Mouse (Mus musculus) left cerebral cortex, postnatal 25 days (tissue): ENCODE results near the gene Gm14406. TPM values are rescaled to one million over a fixed set of nuclear protein-coding genes. Genes with fewer than 3 reads are reported as not detected.
"Not testable (repeated sequence)": the region's sequence is repeated elsewhere in the genome, so short reads cannot be mapped to it uniquely, and the experiment has no call there.

ENCODE experiments used
- DNase-seq, 2 experiments: peaks; one replicate each; pipeline ENCODE4 v3.0.0; 2022; ENCODE audit warnings: low spot score in 2 of 2, mixed read lengths in 1 of 2
- intact Hi-C: fragments of 180-260 bp; cut with DNase I; formaldehyde crosslinking; loops from one replicate; pipeline ENCODE4 v1.15.1; 2025
- total RNA-seq, 2 experiments: library from RNA; stranded (reverse); gene quantifications; 2 replicates each; pipeline ENCODE4 v1.2.3; 2021

Gm14406 gene
- under 1 TPM in 1 of 2 experiments, not detected in 1; 0.34 TPM for total RNA-seq

- DNase-seq, intact Hi-C loops: not testable (repeated sequence)
Measured at GRCm38 (mm10) chr2:177577998-177578397, at the start of gene Gm14406. Gm14406 (minus strand) TSS chr2:177578210.

- intact Hi-C loops = not testable (repeated sequence)
Measured at GRCm38 (mm10) chr2:177575141-177575540, 2.9 kb downstream of the Gm14406 start.

GRCm38 (mm10) chr2:177559365-177559764 is 18.6 kb downstream of the Gm14406 start:
- DNase-seq, intact Hi-C loops: not testable (repeated sequence)

More at GRCm38 (mm10) chr2:177575141-177575540, 2.9 kb downstream of the Gm14406 start:
- not testable (repeated sequence) for DNase-seq

GRCm38 (mm10) chr2:177555261-177555660 is 22.7 kb downstream of the Gm14406 start:
- intact Hi-C loops, DNase-seq: not testable (repeated sequence)

- DNase-seq = not testable (repeated sequence)
- intact Hi-C loops = loop anchor here (5.0 kb wide), 1 partner anchor 310 kb away; no protein-coding TSS in a partner anchor
Measured at GRCm38 (mm10) chr2:177537717-177538116, 40.3 kb downstream of the Gm14406 start.

- not testable (repeated sequence) for DNase-seq
- intact Hi-C loops = loop anchor here (5.0 kb wide), 1 partner anchor 310 kb away; no protein-coding TSS in a partner anchor
Measured at GRCm38 (mm10) chr2:177537141-177537540, 40.9 kb downstream of the Gm14406 start.

- DNase-seq = no peak
- intact Hi-C loops = loop anchor here (5.0 kb wide), 1 partner anchor 309 kb away; no protein-coding TSS in a partner anchor
Measured at GRCm38 (mm10) chr2:177535876-177536275, 42.1 kb downstream of the Gm14406 start.

- DNase-seq, intact Hi-C loops: not testable (repeated sequence)
Measured at GRCm38 (mm10) chr2:177524171-177524570, 53.8 kb downstream of the Gm14406 start.

GRCm38 (mm10) chr2:177523674-177524073 is 54.3 kb downstream of the Gm14406 start:
- not testable (repeated sequence) for DNase-seq

GRCm38 (mm10) chr2:177523061-177523460 is 54.9 kb downstream of the Gm14406 start:
- no peak for DNase-seq
- intact Hi-C loops = no loop called here

More at GRCm38 (mm10) chr2:177523674-177524073, 54.3 kb downstream of the Gm14406 start:
- intact Hi-C loops = not testable (repeated sequence)

- intact Hi-C loops = no loop called here
- DNase-seq = no peak
Measured at GRCm38 (mm10) chr2:177520035-177520434, 58.0 kb downstream of the Gm14406 start.

Other genes with a start within 250 kb of the Gm14406 start
- 10 to 100 TPM; 28.9 to 35.2 TPM for gene Gm14418, start 179.9 kb downstream of the Gm14406 start, total RNA-seq
- gene Zfp970, start 113.5 kb downstream of the Gm14406 start, total RNA-seq = 10 to 100 TPM; 21.5 to 31.6 TPM
- 10 to 100 TPM; 23.3 to 28.8 TPM for gene Gm14403, start 80.0 kb downstream of the Gm14406 start, total RNA-seq
- gene Gm14322, start 181.1 kb upstream of the Gm14406 start, total RNA-seq = 10 to 100 TPM; 29.8 to 35.8 TPM